Mouse (Mus musculus) left cerebral cortex, postnatal 14 days (tissue): ENCODE measurements around the gene Gm9837. TPM values are rescaled to one million over a fixed set of nuclear protein-coding genes. Genes with fewer than 3 reads are reported as not detected.

Source experiments
- DNase-seq, 2 experiments: peaks; one replicate each; pipeline ENCODE4 v3.0.0; 2021 to 2022; ENCODE audit warnings: low spot score in 2 of 2, mixed read lengths in 1 of 2
- intact Hi-C: fragments of 180-260 bp; cut with DNase I; formaldehyde crosslinking; loops from one replicate; pipeline ENCODE4 v1.15.1; 2025
- total RNA-seq, 2 experiments: library from RNA; stranded (reverse); gene quantifications; 2 replicates each; pipeline ENCODE4 v1.2.3; 2021

Gene Gm9837
- total RNA-seq, 2 experiments from 2014 or later: 0.51 TPM; not detected in 1

DNA sequence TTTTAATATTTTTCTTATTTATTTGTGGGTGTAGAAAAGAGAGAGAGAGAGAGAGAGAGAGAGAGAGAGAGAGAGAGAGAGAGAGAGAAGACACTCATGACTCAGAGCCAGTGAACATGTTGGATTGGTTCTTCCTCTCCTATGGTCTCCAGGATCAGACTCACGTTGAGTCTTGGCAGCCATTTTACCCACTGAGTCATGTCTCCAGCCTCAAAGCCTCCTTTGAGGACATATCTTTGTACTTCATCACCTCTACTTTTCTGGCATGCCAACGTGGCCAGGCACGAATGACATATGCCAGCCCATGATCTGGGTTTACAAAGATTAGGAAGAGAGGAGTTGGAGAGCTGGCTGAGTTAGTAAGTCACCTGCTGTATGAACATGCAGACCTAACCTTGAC lies 10.1 kb downstream of the Gm9837 start:
- no peak for DNase-seq
- intact Hi-C loops: no loop called here

- DNase-seq: no peak
Observed at GRCm38 (mm10) chr11:53458996-53459395, 11.3 kb downstream of the Gm9837 start.

GRCm38 (mm10) chr11:53457372-53457954 lies 12.8 kb downstream of the Gm9837 start:
- intact Hi-C loops: no loop called here
- no peak for DNase-seq

More at GRCm38 (mm10) chr11:53458996-53459395, 11.3 kb downstream of the Gm9837 start:
- intact Hi-C loops: no loop called here

- intact Hi-C loops: no loop called here
- DNase-seq: peak in 1 of 2 experiments; percentile 25
Observed at GRCm38 (mm10) chr11:53456474-53457371, 13.6 kb downstream of the Gm9837 start, which contains the start of the genes Gm10447 and Shroom1. Gene Gm10447 (minus strand): TSS chr11:53457110. Gene Shroom1 (plus strand): TSS chr11:53457205.

DNA sequence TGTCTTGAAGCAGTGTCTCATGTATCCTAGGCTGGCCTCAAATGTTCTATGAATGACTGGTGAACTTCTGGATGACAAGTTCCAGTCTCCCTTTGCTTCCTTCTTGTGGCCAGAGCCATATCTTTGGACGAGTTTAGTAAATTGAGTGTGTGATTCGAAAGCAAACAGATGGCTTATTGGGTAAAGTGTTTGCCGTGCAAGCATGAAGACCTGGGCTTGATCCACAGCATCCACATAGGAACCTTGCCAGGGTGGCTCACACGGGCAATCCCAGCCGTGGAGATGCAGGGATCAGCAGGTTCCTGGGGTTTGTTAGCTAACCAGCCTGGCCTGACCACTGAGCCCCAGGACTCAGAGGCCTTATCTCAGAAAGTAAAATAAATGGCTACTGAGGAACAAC lies 17.2 kb downstream of the Gm9837 start:
- no peak for DNase-seq

GRCm38 (mm10) chr11:53452396-53452795 lies 17.9 kb downstream of the Gm9837 start:
- intact Hi-C loops: no loop called here
- DNase-seq: no peak

More for the DNA sequence above, 17.2 kb downstream of the Gm9837 start:
- intact Hi-C loops: no loop called here

DNA sequence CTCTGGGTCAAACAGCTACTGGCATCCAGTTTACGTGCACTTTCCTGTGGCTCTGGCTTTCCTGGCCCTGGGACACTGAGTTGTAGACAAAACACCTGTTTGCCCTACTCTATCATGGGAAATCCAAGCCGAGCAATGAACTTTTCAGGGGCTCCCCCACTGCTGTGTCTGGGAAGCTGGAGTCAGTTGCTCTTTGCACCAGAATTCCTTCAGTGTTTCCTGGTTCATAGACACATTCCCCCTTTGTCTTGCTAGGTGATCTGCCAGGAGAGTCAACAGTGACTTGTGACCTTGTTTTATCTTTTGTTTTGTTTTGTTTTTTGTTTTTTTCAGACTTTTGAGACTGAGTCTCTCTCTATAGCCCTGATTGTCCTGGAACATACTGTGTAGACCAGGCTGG lies 18.9 kb downstream of the Gm9837 start:
- intact Hi-C loops: no loop called here
- no peak for DNase-seq

GRCm38 (mm10) chr11:53450070-53450705 lies 20.1 kb downstream of the Gm9837 start:
- intact Hi-C loops: no loop called here

GRCm38 (mm10) chr11:53448529-53448928 lies 21.8 kb downstream of the Gm9837 start:
- peak in 1 of 2 experiments; percentile 35 for DNase-seq
- intact Hi-C loops: no loop called here

More at GRCm38 (mm10) chr11:53450070-53450705, 20.1 kb downstream of the Gm9837 start:
- no peak for DNase-seq

DNA sequence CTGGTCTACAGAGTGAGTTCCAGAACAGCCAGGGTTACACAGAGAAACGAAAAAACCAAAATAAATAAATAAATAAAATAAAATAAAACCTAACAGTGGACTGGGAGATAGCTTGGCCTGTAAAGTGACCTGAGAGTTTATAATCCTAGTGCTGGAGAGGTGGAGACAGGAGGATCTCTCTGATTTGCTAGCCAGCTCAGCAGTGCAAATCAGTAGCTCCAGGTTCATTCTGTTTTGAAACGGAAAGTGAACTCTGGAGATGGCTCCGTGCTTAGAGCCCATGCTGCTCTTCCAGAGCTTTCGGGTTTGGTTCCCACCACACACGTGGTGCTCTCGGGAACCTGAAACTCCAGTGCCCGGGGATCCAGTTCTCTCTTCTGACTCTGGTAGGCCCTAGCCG lies 22.3 kb downstream of the Gm9837 start:
- intact Hi-C loops: no loop called here
- no peak for DNase-seq

DNA sequence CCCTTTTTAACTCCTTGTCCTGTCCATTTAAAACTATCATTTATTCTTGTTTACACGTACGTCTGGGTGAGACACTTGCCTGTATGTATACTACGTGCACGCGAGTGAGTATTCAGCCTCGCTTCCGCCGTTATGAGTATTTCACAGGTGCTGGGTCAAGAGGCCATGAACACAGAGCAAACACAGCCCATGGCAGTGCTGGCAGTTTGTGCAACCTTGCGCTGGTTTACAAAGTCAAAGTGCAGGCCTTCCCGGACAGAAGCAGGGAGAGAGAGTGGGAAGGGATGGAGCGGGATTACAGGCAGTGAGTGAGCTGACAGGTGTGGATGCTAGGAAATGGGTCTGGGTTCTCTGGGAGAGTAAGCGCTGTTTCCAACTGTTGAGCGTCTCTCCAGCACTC lies 24.1 kb downstream of the Gm9837 start:
- intact Hi-C loops: no loop called here
- no peak for DNase-seq

GRCm38 (mm10) chr11:53445562-53445961 lies 24.7 kb downstream of the Gm9837 start:
- intact Hi-C loops: no loop called here
- no peak for DNase-seq

DNA sequence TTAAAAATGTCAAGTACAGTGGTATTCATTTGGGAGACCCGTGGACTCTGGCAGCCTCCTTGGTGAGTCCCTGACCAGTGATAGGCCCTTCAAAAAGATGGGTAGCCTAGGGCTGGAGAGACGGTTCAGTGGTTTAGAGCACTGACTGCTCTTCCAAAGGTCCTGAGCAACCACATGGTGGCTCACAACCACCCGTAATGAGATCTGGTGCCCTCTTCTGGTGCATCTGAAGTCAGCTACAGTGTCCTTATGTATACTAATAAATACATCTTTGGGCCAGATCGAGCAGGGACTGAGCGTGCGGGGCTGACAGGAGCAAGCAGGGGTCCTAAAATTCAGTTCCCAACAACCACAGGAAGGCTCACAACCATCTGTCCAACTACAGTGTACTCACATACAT lies 26.4 kb downstream of the Gm9837 start:
- DNase-seq: peak in 1 of 2 experiments; percentile 34
- intact Hi-C loops: no loop called here

GRCm38 (mm10) chr11:53441921-53442320 lies 28.4 kb downstream of the Gm9837 start:
- no peak for DNase-seq
- intact Hi-C loops: no loop called here

DNA sequence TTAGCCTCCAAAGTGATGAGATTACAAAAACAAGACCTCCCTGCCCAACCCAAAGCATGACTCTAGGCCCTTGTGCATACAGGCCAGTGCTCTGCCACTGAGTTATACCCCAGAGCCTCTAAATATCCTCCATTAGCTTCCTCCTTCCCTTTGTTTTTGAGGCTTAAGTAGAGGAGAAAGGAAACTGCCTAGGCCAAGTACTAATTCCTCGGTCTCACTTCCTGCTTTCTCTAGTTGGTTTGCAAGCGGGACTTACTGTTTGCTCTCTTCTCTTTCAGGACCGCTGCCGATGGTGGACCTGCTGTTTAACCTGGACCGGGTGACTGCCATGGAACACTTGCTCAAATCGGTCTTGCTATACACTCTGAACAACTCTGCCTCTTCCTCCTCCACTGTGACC lies 33.9 kb downstream of the Gm9837 start:
- no peak for DNase-seq
- intact Hi-C loops: no loop called here

GRCm38 (mm10) chr11:53435504-53435903 lies 34.8 kb downstream of the Gm9837 start:
- intact Hi-C loops: no loop called here
- no peak for DNase-seq

DNA sequence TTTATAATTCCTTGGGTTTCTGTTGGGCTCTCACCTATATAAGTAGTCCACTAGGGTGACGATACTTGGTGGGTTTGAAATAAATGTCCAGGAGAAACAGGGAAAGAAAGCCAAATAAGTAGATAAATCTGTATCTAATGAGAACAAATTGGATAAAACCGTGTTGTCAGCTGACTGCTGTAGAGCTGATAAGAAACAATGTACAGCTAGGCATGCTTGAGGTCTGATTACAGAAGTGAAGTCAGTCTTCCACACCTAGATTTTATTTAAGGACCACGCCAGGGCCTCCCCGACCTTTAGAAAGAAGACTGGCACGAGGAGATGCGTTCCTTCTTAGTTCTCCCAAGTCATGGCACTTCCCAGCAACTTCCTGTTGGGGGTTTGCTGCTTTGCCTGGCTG lies 37.2 kb downstream of the Gm9837 start:
- intact Hi-C loops: loop anchor here (5.0 kb wide), 1 partner anchor 34 kb away; no protein-coding TSS in a partner anchor
- no peak for DNase-seq

GRCm38 (mm10) chr11:53431347-53432056 lies 38.8 kb downstream of the Gm9837 start:
- intact Hi-C loops: loop anchor here (5.0 kb wide), 1 partner anchor 36 kb away; no protein-coding TSS in a partner anchor
- DNase-seq: no peak

DNA sequence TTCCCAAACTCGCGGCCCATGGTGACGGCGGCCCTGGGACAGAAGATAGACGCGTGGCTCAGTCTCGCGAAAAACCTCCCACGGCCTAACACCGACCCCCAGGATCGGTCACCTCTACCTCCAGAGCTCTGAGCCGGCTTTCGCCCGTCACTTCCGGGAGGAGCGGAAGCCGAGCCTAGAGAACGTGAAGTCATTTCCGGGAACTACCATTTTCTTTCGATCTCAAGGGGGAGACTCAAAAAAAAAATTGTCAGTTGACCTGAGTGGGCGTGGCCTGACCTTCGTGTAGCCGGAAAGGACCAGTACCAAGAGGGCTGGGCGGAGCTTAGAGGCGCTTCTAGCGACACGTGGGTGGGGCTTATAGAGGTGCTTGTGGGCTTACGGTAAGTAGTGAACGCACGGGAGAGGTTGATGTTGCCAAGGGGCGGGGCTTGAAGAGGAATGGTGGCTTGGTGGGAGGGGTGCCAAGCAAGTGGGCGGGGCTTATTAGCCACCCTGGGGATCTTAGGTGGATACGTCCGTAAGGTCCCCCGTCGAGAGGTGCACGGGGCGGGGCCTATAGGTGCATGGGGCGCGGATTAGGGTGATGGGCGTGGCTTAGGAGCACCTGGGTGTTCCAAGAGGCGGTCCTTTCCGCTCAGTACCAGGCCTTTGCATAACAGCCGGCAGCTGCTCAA lies 39.5 kb downstream of the Gm9837 start, which contains the start of the genes Uqcrq and Gdf9:
Uqcrq (minus strand) TSS at position 162 of the 677 bp plus-strand sequence.
Gdf9 (plus strand) TSS at position 354 of the 677 bp plus-strand sequence.
- intact Hi-C loops: loop anchor here (5.0 kb wide), 1 partner anchor 36 kb away; no protein-coding TSS in a partner anchor
- peak; percentile 99 to 100 for DNase-seq
